Mouse (Mus musculus) layer of hippocampus, adult 8-10 months (tissue): ENCODE data around the gene Efna2. TPM values are rescaled to one million over a fixed set of nuclear protein-coding genes. Genes with fewer than 3 reads are reported as not detected.

Experiments used
- DNase-seq, 2 experiments: peaks; one replicate each; pipeline ENCODE4 v3.0.0; 2022; ENCODE audit warnings: low spot score in 2 of 2
- total RNA-seq, 4 experiments: library from RNA; stranded (reverse); gene quantifications; 2 replicates each; pipeline ENCODE4 v1.2.4; 2022

The Efna2 gene
- total RNA-seq = 1 to 10 TPM; 7.4 to 8.3 (median 7.9) TPM

GRCm38 (mm10) chr10:80179068-80180051 lies at the start of gene Efna2:
Efna2 (plus strand) TSS chr10:80179482.
- DNase-seq = no peak

GRCm38 (mm10) chr10:80129846-80130245 lies 49.4 kb upstream of the Efna2 start:
- DNase-seq = no peak

- no peak for DNase-seq
Observed at GRCm38 (mm10) chr10:80130403-80131031, 48.8 kb upstream of the Efna2 start.

- peak in 1 of 2 experiments; percentile 65 for DNase-seq
Observed at GRCm38 (mm10) chr10:80131316-80131951, 47.8 kb upstream of the Efna2 start.

- DNase-seq = no peak
Observed at GRCm38 (mm10) chr10:80131952-80132350, 47.3 kb upstream of the Efna2 start.

- no peak for DNase-seq
Observed at GRCm38 (mm10) chr10:80133226-80133849, 45.9 kb upstream of the Efna2 start.

- no peak for DNase-seq
Observed at GRCm38 (mm10) chr10:80134421-80134820, 44.9 kb upstream of the Efna2 start.

- no peak for DNase-seq
Observed at GRCm38 (mm10) chr10:80135161-80135560, 44.1 kb upstream of the Efna2 start.

GRCm38 (mm10) chr10:80135641-80136040 lies 43.6 kb upstream of the Efna2 start:
- DNase-seq = no peak

GRCm38 (mm10) chr10:80136179-80136951 lies 42.9 kb upstream of the Efna2 start:
- no peak for DNase-seq

- DNase-seq = no peak
Observed at GRCm38 (mm10) chr10:80136952-80137625, 42.2 kb upstream of the Efna2 start.

GRCm38 (mm10) chr10:80137626-80138552 lies 41.4 kb upstream of the Efna2 start:
- peak in 1 of 2 experiments; percentile 54 for DNase-seq

- DNase-seq = peak in 1 of 2 experiments; percentile 76
Observed at GRCm38 (mm10) chr10:80138553-80139438, 40.5 kb upstream of the Efna2 start, which contains the start of gene Atp5d. Atp5d (plus strand) TSS chr10:80138632.

GRCm38 (mm10) chr10:80139439-80139775 lies 39.9 kb upstream of the Efna2 start:
- DNase-seq = no peak

- no peak for DNase-seq
Observed at GRCm38 (mm10) chr10:80139975-80140665, 39.2 kb upstream of the Efna2 start.

- no peak for DNase-seq
Observed at GRCm38 (mm10) chr10:80140666-80141035, 38.6 kb upstream of the Efna2 start, which contains the start of gene Cbarp. Cbarp (minus strand) TSS chr10:80140835.

GRCm38 (mm10) chr10:80141243-80141642 lies 38.0 kb upstream of the Efna2 start:
- peak; percentile 96 to 97 for DNase-seq
